22 mouse cellular contexts compared by ENCODE assay signal in genomic region chr3:94795596-94796140, GRCm38 (mm10). TPM values are rescaled to one million over a fixed set of nuclear protein-coding genes. Genes with fewer than 3 reads are reported as not detected.
DNase-seq lines count a peak whose midpoint lies in the region; ATAC-seq and TF ChIP-seq lines count a peak whose summit lies in the region.
"Had no signal": no experiment of that assay in that cellular context is flagged by ENCODE, and none has a peak within 500 bp of the region (broad histone marks: within the 10 kb centered on the region; RNA-seq: fewer than 3 reads in every experiment).

No protein-coding gene starts in this region.

- H3K27me3 ChIP-seq in intestine, embryonic 16.5 days (replicated peaks; ENCODE audit: control insufficient read depth, insufficient read depth, low read length), result no peaks in the 10 kb centered on the region
- no peaks in the 10 kb centered on the region for H3K27me3 ChIP-seq in intestine, postnatal 0 days (replicated peaks; ENCODE audit: control insufficient read depth, insufficient read depth, low read length)
- H3K27me3 ChIP-seq in midbrain, embryonic 11.5 days (ENCODE audit: control insufficient read depth, insufficient read depth, low read length), result no peaks in the 10 kb centered on the region
- H3K27me3 ChIP-seq in midbrain, embryonic 16.5 days (ENCODE audit: control insufficient read depth, insufficient read depth, low read depth, low read length), result no peaks in the 10 kb centered on the region
- H3K27me3 ChIP-seq: embryonic facial prominence, embryonic 15.5 days; heart, embryonic 12.5 days; hindbrain, embryonic 15.5 days; Patski had no signal

- intact Hi-C loops in gastrocnemius, postnatal 14 days (cut with DNase I; ENCODE audit: low total_unique reads), result no loop called here

- DNase-seq in midbrain, embryonic 11.5 days (ENCODE audit: low spot score, missing footprints), result peak; percentile 69
- DNase-seq in R1 (ENCODE audit: low read depth, low spot score), result peak; percentile 71
- DNase-seq in spleen, adult 12 weeks (ENCODE audit: low spot score), result no peak
- no peak for DNase-seq in gastrocnemius, postnatal 14 days
- DNase-seq: adrenal gland, adult 8-10 months; cerebellum, adult 11 months; cerebellum, adult 8-10 months; cerebellum, postnatal 14 days; embryo, embryonic 11 days; gastrocnemius, postnatal 25 days had no signal

- peak; percentile 32; the same call in 1 of the 2 replicates for ATAC-seq in intestine, embryonic 16.5 days
- ATAC-seq in intestine, postnatal 0 days, result no peak
- ATAC-seq in midbrain, embryonic 11.5 days (ENCODE audit: low FRiP score), result no peak
- no peak for ATAC-seq in midbrain, embryonic 16.5 days
- ATAC-seq: forebrain, embryonic 16.5 days; inflammation-experienced regulatory T-cells, adult 6 months; Patski had no signal

- no peak overlapping the region for H3K4me2 ChIP-seq in intestine, embryonic 16.5 days (ENCODE audit: low read depth, low read length)
- no peak overlapping the region for H3K4me2 ChIP-seq in intestine, postnatal 0 days (replicated peaks; ENCODE audit: low read depth)
- no peak overlapping the region for H3K4me2 ChIP-seq in midbrain, embryonic 11.5 days
- no peak overlapping the region for H3K4me2 ChIP-seq in midbrain, embryonic 16.5 days (ENCODE audit: low read length)
- H3K4me2 ChIP-seq: embryonic facial prominence, embryonic 15.5 days; heart, embryonic 12.5 days; hindbrain, embryonic 15.5 days had no signal

- no peaks in the 10 kb centered on the region for H3K36me3 ChIP-seq in intestine, embryonic 16.5 days (ENCODE audit: control insufficient read depth, insufficient read depth, low read length)
- H3K36me3 ChIP-seq in intestine, postnatal 0 days (ENCODE audit: control insufficient read depth, insufficient read depth), result no peaks in the 10 kb centered on the region
- no peaks in the 10 kb centered on the region for H3K36me3 ChIP-seq in midbrain, embryonic 11.5 days (ENCODE audit: control insufficient read depth, insufficient read depth, low read length)
- no peaks in the 10 kb centered on the region for H3K36me3 ChIP-seq in midbrain, embryonic 16.5 days (ENCODE audit: control insufficient read depth, insufficient read depth, low read length)
- H3K36me3 ChIP-seq: embryonic facial prominence, embryonic 15.5 days; G1E; heart, embryonic 12.5 days; hindbrain, embryonic 15.5 days had no signal

- WGBS in intestine, embryonic 16.5 days, result 58% methylated on average over 7 of the region's 7 CpGs
- WGBS in intestine, postnatal 0 days, result 73% methylated on average over 7 of the region's 7 CpGs
- WGBS in midbrain, embryonic 11.5 days, result 59% methylated on average over 7 of the region's 7 CpGs
- WGBS in midbrain, embryonic 16.5 days, result 64% methylated on average over 7 of the region's 7 CpGs

- H3K4me3 ChIP-seq in intestine, embryonic 16.5 days (ENCODE audit: low read length), result no peak overlapping the region
- no peak overlapping the region for H3K4me3 ChIP-seq in intestine, postnatal 0 days (ENCODE audit: low read depth, low read length)
- no peak overlapping the region for H3K4me3 ChIP-seq in midbrain, embryonic 11.5 days (ENCODE audit: low read depth, low read length)
- H3K4me3 ChIP-seq in midbrain, embryonic 16.5 days (ENCODE audit: low read depth, low read length), result no peak overlapping the region
- H3K4me3 ChIP-seq: embryonic facial prominence, embryonic 15.5 days; erythroblast, embryonic 14.5 days; heart, embryonic 12.5 days; hindbrain, embryonic 15.5 days had no signal

- H3K9me3 ChIP-seq in intestine, embryonic 16.5 days (ENCODE audit: control insufficient read depth, low read length), result no peaks in the 10 kb centered on the region
- no peaks in the 10 kb centered on the region for H3K9me3 ChIP-seq in intestine, postnatal 0 days (ENCODE audit: control insufficient read depth)
- no peaks in the 10 kb centered on the region for H3K9me3 ChIP-seq in midbrain, embryonic 11.5 days (ENCODE audit: control insufficient read depth, low read length)
- H3K9me3 ChIP-seq in midbrain, embryonic 16.5 days (replicated peaks; ENCODE audit: control insufficient read depth, low read length, poor library complexity, severe bottlenecking), result no peaks in the 10 kb centered on the region
- H3K9me3 ChIP-seq: embryonic facial prominence, embryonic 15.5 days; G1E; heart, embryonic 12.5 days; hindbrain, embryonic 15.5 days had no signal

- peaks cover 4% of the 10 kb centered on the region for H3K4me1 ChIP-seq in intestine, embryonic 16.5 days (ENCODE audit: control insufficient read depth, insufficient read depth, low read length)
- H3K4me1 ChIP-seq in intestine, postnatal 0 days (replicated peaks; ENCODE audit: control insufficient read depth, insufficient read depth, low read length), result 0 out of 2 replicates have a peak, but pooled peaks cover 3% of the 10 kb centered on the region
- peaks cover 3% of the 10 kb centered on the region; the same call in 1 of the 2 replicates for H3K4me1 ChIP-seq in midbrain, embryonic 11.5 days (ENCODE audit: control insufficient read depth, insufficient read depth, low read length)
- H3K4me1 ChIP-seq in midbrain, embryonic 16.5 days (ENCODE audit: control insufficient read depth, insufficient read depth, low read length), result no peaks in the 10 kb centered on the region
- H3K4me1 ChIP-seq: embryonic facial prominence, embryonic 15.5 days; hindbrain, embryonic 15.5 days had no signal

- TF ChIP-seq CTCF in intestine, postnatal 0 days (IDR thresholded peaks at IDR 0.05; ENCODE audit: low read depth), result no peak

- no peak overlapping the region for H3K9ac ChIP-seq in intestine, embryonic 16.5 days (ENCODE audit: low read depth, low read length)
- H3K9ac ChIP-seq in intestine, postnatal 0 days (ENCODE audit: low read depth, low read length), result no peak overlapping the region
- no peak overlapping the region for H3K9ac ChIP-seq in midbrain, embryonic 11.5 days (ENCODE audit: low read length)
- no peak overlapping the region for H3K9ac ChIP-seq in midbrain, embryonic 16.5 days (ENCODE audit: low read depth, low read length)
- H3K9ac ChIP-seq: embryonic facial prominence, embryonic 15.5 days; heart, embryonic 12.5 days; hindbrain, embryonic 15.5 days had no signal

- H3K27ac ChIP-seq in intestine, embryonic 16.5 days (ENCODE audit: low read length), result no peak overlapping the region
- no peak overlapping the region for H3K27ac ChIP-seq in intestine, postnatal 0 days (ENCODE audit: low read depth, low read length)
- no peak overlapping the region for H3K27ac ChIP-seq in midbrain, embryonic 11.5 days (ENCODE audit: low read depth, low read length)
- H3K27ac ChIP-seq in midbrain, embryonic 16.5 days (ENCODE audit: low read length), result no peak overlapping the region
- H3K27ac ChIP-seq: embryonic facial prominence, embryonic 15.5 days; hindbrain, embryonic 15.5 days had no signal

RNA-seq across cellular contexts. Expression of gene Cgn, which starts 9.4 kb away (rescaled TPM):
- 80.9 and 90.7 TPM in 2 replicates for polyA plus RNA-seq in intestine, embryonic 16.5 days (2015; fragmentation: Nextera tagmentation; extraction: Ambion mirVana)
- polyA plus RNA-seq in intestine, postnatal 0 days (2015; fragmentation: Nextera tagmentation; extraction: Ambion mirVana), result 42.1 and 48.3 TPM in 2 replicates
- 2.3 and 2.9 TPM in 2 replicates for polyA plus RNA-seq in midbrain, embryonic 11.5 days (2014; fragmentation: Nextera tagmentation; extraction: Ambion mirVana)
- polyA plus RNA-seq in midbrain, embryonic 16.5 days (2015; fragmentation: Nextera tagmentation; extraction: Ambion mirVana), result 14.2 and 16.9 TPM in 2 replicates
- under 1 TPM; 0.11 to 0.16 TPM for total RNA-seq in gastrocnemius, postnatal 14 days (2021)
- total RNA-seq: common myeloid progenitor, adult 5-6 weeks; gastrocnemius, postnatal 25 days had no signal

RNA-seq across cellular contexts. Expression of gene Pogz, which starts 41.7 kb away (rescaled TPM):
- polyA plus RNA-seq in intestine, embryonic 16.5 days (2015; fragmentation: Nextera tagmentation; extraction: Ambion mirVana), result 9.2 and 9.9 TPM in 2 replicates
- polyA plus RNA-seq in intestine, postnatal 0 days (2015; fragmentation: Nextera tagmentation; extraction: Ambion mirVana), result 4.8 and 5.8 TPM in 2 replicates
- 24.1 and 24.2 TPM in 2 replicates for polyA plus RNA-seq in midbrain, embryonic 11.5 days (2014; fragmentation: Nextera tagmentation; extraction: Ambion mirVana)
- polyA plus RNA-seq in midbrain, embryonic 16.5 days (2015; fragmentation: Nextera tagmentation; extraction: Ambion mirVana), result 21.1 and 23.5 TPM in 2 replicates
- 10 to 100 TPM; 13.9 to 18.1 TPM for total RNA-seq in gastrocnemius, postnatal 14 days (2021)

Comparison
In these comparisons a context has a peak if more than half of its experiments do, and no peak if none do; other contexts are left out.
1. DNase-seq: peak in midbrain, embryonic 11.5 days (single experiment) and R1 (single experiment); none in spleen, adult 12 weeks (single experiment) and gastrocnemius, postnatal 14 days (single experiment).